Mouse (Mus musculus) neural tube, embryonic 11.5 days (tissue): ENCODE measurements around the gene Sirpa. TPM values are rescaled to one million over a fixed set of nuclear protein-coding genes. Genes with fewer than 3 reads are reported as not detected.
A peak's percentile ranks its signal among the peaks of the same experiment; 100 is the strongest.

Source experiments
- ATAC-seq: fragments of 200-750 bp; cut with Nextera tagmentation; 2 replicates; pipeline ENCODE4 v1.8.0; 2017; ENCODE audit warnings: moderate number of reproducible peaks, mild to moderate bottlenecking, moderate TSS enrichment, moderate library complexity; ENCODE audit not compliant: insufficient read depth, low FRiP score, low TSS enrichment
- DNase-seq: peaks from one replicate; pipeline ENCODE4 v3.0.0-alpha.2; 2015; ENCODE audit warnings: low spot score
- H3K27ac ChIP-seq: fragments of 300-500 bp; sonication (generic); 2 replicates; pipeline ENCODE4 v1.5.1; 2014; ENCODE audit warnings: low read depth, mild to moderate bottlenecking, low read length
- H3K27me3 ChIP-seq: fragments of 300-500 bp; sonication (generic); 2 replicates; pipeline ENCODE4 v1.6.1; 2014; ENCODE audit warnings: mild to moderate bottlenecking, low read length, mixed read lengths; ENCODE audit not compliant: control insufficient read depth, insufficient read depth
- H3K36me3 ChIP-seq: fragments of 300-500 bp; sonication (generic); 2 replicates; pipeline ENCODE4 v1.6.1; 2014; ENCODE audit warnings: mild to moderate bottlenecking, low read length, moderate library complexity, mixed read lengths; ENCODE audit not compliant: control insufficient read depth, insufficient read depth
- H3K4me1 ChIP-seq: fragments of 300-500 bp; sonication (generic); 2 replicates; pipeline ENCODE4 v1.6.1; 2014; ENCODE audit warnings: low read length, mixed read lengths; ENCODE audit not compliant: control insufficient read depth, insufficient read depth
- H3K4me2 ChIP-seq: fragments of 300-500 bp; sonication (generic); 2 replicates; pipeline ENCODE4 v1.6.1; 2014; ENCODE audit warnings: low read depth, mild to moderate bottlenecking, moderate library complexity
- H3K4me3 ChIP-seq: fragments of 300-500 bp; sonication (generic); 2 replicates; pipeline ENCODE4 v1.5.1; 2014; ENCODE audit warnings: low read depth, low read length
- H3K9ac ChIP-seq: fragments of 300-500 bp; sonication (generic); 2 replicates; pipeline ENCODE4 v1.6.1; 2014; ENCODE audit warnings: mild to moderate bottlenecking, low read length
- H3K9me3 ChIP-seq: fragments of 300-500 bp; sonication (generic); 2 replicates; pipeline ENCODE4 v1.6.1; 2016; ENCODE audit warnings: low read length; ENCODE audit not compliant: control insufficient read depth
- WGBS: fragments of 180-500 bp; shearing (Covaris S2); extraction: QIAGEN DNeasy Blood & Tissue Kit; methylation state at CpG from one replicate; pipeline ENCODE4 v1.1.7; 2014; 5-methylcytosine and 5-hydroxymethylcytosine counted together
- polyA plus RNA-seq: library from polyadenylated mRNA; unstranded; fragments of >200 nt; fragmentation: Nextera tagmentation; extraction: Ambion mirVana; gene quantifications from 2 replicates; pipeline ENCODE4 v1.2.1, GENCODE M21; 2014

Sirpa gene
- polyA plus RNA-seq, 1 experiment from 2014 or later: 18.9 TPM

DNA sequence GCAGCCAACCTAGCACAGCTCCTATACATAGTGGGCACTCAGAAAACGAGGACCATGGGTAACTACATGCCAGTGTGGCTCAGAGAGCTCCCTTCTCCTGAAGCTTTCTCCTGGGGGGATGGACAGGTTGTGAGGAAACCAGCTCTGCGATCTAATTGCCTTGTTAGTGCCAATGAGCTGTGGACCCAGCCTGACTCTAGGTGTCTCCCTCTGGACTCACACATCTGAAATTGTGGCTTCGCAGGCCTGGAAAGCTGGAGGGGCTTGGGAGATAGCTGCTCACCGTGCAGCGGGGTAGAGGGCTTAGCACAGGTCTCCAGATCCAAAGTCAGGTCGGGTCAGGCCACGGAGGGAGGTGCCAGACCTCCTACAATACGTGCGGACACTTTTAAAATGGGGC lies 5.5 kb downstream of the Sirpa start:
- Histone ChIP-seq H3K27me3 (no peaks in the 10 kb centered on the region; the same call in 1 of the 2 replicates), H3K36me3 (no peaks in the 10 kb centered on the region), H3K9ac (no peak overlapping the region), H3K9me3 (no peaks in the 10 kb centered on the region), H3K4me2 (no peak overlapping the region), H3K27ac (no peak overlapping the region), H3K4me3 (no peak overlapping the region), H3K4me1 (peaks cover 3% of the 10 kb centered on the region)
- DNase-seq: no peak
- no peak for ATAC-seq
- 74% methylated on average over 9 of the region's 9 CpGs for WGBS

DNA sequence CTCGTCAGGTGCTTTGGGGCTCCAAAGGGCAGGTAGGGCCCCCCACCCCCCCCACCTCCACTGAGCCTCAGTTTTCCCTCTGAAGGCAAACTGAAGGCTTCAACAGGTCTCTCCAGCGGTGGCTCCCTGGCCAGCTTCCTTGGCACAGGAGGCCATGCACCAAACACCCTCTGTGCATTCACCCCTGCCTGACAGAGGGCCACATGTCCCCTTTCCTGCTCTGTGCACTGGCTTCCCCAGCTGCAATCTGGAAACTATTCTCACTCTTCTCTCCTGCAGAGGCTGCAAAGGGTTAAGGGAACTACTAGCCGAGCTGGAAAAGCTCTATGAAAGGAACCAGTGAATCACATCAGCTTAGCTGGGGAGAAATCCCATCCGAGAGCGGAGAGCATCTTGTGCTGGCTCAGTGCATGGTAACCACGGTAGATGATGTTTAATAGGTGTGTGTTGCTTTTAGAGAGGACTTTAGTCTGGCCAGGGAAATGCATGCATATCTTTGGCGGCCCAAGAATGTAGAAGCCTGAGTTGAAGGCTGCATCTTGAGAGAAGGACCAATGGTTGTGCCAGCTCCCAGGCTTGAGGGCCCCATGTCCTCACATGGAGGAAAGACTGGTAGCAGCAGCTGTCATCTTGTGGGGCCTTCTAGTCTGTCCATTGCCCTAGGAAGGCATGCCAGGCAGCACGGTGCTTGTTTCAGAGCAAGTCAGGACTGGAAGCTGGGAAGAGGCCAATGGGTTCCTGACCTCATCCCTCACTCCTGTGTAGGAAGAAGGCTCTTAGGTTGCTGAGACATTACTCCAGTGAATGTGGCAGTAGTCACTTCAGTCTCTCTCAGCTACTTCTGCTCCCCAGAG lies 6.8 kb downstream of the Sirpa start:
- Histone ChIP-seq H3K27ac (no peak overlapping the region), H3K9me3 (no peaks in the 10 kb centered on the region), H3K4me2 (no peak overlapping the region), H3K27me3 (no peaks in the 10 kb centered on the region), H3K36me3 (no peaks in the 10 kb centered on the region), H3K4me3 (no peak overlapping the region), H3K9ac (no peak overlapping the region), H3K4me1 (peaks cover 2% of the 10 kb centered on the region; the same call in 1 of the 2 replicates)
- no peak for ATAC-seq
- DNase-seq: no peak
- WGBS: 76% methylated on average over 8 of the region's 8 CpGs

DNA sequence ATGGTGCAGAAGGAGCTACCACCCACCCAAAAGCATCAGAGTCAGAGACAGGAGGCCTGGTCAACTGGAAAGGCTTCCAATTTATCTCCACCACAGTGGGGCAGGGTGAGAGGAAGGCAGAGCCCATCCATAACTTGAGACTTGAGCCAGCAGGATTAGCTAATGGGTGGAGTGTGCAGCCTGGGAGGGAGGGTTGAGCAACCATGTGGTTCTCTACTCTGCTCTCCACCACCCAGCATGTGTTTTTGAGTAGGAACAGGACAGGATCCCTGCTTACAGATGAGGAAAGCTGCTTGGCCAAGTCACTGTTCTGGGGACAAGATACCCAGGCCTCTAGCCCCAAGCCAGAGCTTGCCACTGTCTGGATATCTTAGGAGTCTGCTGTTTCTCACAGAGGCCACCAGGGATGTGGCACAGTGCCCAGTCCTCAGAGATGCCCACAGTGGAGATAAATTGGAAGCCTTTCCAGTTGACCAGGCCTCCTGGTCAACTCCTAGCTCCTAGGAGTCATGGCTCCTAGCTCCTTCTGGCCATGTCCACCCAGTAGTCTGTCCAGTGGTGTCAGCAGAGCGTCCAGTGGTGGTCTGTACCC lies 8.5 kb downstream of the Sirpa start:
- Histone ChIP-seq H3K36me3 (no peaks in the 10 kb centered on the region), H3K4me2 (no peak overlapping the region), H3K4me3 (no peak overlapping the region), H3K4me1 (peaks cover 2% of the 10 kb centered on the region; the same call in 1 of the 2 replicates), H3K27me3 (no peaks in the 10 kb centered on the region), H3K9me3 (no peaks in the 10 kb centered on the region), H3K9ac (no peak overlapping the region), H3K27ac (no peak overlapping the region)
- no peak for ATAC-seq
- no peak for DNase-seq
- 69% methylated on average over 1 of the region's 1 CpGs for WGBS

DNA sequence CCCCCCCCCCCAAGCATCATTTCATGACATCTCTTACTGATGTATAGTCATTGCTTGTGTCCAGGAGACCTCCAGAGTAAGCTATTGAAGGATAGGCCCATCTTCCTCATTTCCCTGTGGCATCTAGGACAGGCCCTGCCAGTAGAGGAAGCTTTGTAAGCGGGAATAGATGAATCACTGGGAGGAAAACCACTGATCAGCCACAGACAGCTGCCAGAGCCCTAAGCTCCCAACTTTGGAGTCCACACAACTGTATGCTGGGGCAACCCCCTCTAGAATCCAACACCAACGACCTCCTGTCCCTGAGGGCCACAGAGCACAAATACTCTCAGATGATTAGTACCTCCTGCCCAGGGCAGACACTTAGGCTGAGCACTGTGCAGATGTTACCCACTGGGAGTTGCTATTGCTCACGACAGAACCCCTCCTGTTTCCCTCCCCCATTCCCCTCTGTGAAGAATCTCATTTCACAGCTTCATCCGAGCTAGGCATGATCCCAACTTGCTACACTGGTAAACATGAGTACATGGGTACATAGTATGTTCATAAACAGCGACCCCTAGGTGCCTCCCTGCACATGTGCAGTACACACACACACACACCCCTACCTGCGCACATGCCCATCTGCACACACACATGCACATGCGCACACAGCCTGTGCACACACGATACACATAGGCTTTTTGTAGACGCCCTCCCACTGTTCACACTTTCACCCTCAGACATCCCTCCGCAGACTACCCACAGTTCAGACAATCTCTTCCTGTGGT lies 9.4 kb downstream of the Sirpa start:
- Histone ChIP-seq H3K9me3 (no peaks in the 10 kb centered on the region), H3K4me1 (peaks cover 2% of the 10 kb centered on the region; the same call in 1 of the 2 replicates), H3K27ac (no peak overlapping the region), H3K4me2 (no peak overlapping the region), H3K9ac (no peak overlapping the region), H3K4me3 (no peak overlapping the region), H3K27me3 (no peaks in the 10 kb centered on the region), H3K36me3 (no peaks in the 10 kb centered on the region)
- WGBS: 80% methylated on average over 10 of the region's 10 CpGs
- DNase-seq (no peak), ATAC-seq (no peak)

DNA sequence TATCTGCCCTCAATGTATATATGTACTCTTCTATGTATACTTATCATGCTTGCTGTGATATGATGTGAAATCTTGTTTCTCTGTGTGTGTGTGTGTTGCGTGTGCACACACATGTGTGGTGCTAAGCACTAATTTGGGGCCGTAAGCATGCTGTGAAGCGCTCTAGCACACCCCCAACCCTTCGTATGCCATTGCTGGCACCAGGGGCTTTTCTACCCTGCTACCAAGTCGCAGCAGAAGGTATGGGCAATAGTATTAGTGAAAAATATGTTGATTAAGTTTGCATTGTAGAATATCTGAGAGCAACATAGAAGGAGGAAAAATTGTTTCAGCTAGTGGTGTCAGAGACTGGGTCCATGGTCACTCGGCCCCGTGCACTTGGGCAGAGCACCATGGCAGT lies 10.2 kb downstream of the Sirpa start:
- ATAC-seq: no peak
- DNase-seq: no peak
- Histone ChIP-seq H3K36me3 (no peaks in the 10 kb centered on the region), H3K4me1 (peaks cover 2% of the 10 kb centered on the region; the same call in 1 of the 2 replicates), H3K27ac (no peak overlapping the region), H3K27me3 (no peaks in the 10 kb centered on the region), H3K9ac (no peak overlapping the region), H3K4me3 (no peak overlapping the region), H3K9me3 (no peaks in the 10 kb centered on the region), H3K4me2 (no peak overlapping the region)
- 96% methylated on average over 7 of the region's 7 CpGs for WGBS

DNA sequence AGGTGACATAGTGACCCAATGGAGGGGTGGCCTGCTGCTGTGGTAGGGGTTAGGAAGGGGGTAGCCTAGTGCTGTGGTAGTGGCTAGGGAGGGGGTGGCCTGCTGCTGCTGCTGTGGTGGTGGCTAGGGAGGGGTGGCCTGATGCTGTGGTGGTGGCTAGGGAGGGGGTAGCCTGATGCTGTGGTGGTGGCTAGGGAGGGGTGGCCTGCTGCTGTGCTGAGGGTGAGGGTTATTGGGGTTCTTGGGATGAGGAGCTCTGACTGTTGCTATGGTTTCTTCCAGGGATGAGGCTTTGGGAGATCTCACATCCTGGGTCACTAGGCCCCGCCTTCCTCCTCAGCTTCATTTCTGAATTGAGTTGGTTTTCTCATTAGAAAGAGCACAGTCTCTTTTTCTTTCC lies 10.9 kb downstream of the Sirpa start:
- ATAC-seq: peak; percentile 85
- Histone ChIP-seq H3K36me3 (no peaks in the 10 kb centered on the region), H3K4me2 (no peak overlapping the region), H3K4me3 (no peak overlapping the region), H3K27ac (no peak overlapping the region), H3K4me1 (peaks cover 2% of the 10 kb centered on the region; the same call in 1 of the 2 replicates), H3K9ac (no peak overlapping the region), H3K9me3 (no peaks in the 10 kb centered on the region), H3K27me3 (no peaks in the 10 kb centered on the region)
- 89% methylated on average over 1 of the region's 1 CpGs for WGBS
- DNase-seq: no peak

DNA sequence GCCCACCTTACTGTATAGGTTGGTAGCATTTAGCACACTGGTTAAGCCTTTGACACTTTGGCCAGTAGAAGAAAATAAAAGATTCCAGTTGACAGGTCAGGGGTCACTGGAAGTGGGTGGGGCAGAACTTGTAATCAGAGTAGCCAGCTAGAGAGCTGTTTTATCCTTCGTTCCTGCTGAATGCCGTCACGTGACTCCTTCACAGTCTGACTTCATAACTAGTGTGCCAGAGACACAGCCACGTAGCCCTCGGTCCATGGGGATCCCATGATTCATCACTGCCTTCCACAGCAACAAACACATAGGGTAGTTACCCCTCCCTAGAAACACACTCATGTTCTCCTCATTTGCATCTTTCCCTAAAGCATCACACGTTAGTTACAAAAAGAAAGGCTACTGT lies 11.4 kb downstream of the Sirpa start:
- Histone ChIP-seq H3K9me3 (no peaks in the 10 kb centered on the region), H3K4me3 (no peak overlapping the region), H3K36me3 (no peaks in the 10 kb centered on the region), H3K27me3 (no peaks in the 10 kb centered on the region), H3K27ac (no peak overlapping the region), H3K4me2 (no peak overlapping the region), H3K4me1 (peaks cover 2% of the 10 kb centered on the region; the same call in 1 of the 2 replicates), H3K9ac (no peak overlapping the region)
- peak; percentile 27 for DNase-seq
- no peak for ATAC-seq
- WGBS: 19% methylated on average over 6 of the region's 6 CpGs

DNA sequence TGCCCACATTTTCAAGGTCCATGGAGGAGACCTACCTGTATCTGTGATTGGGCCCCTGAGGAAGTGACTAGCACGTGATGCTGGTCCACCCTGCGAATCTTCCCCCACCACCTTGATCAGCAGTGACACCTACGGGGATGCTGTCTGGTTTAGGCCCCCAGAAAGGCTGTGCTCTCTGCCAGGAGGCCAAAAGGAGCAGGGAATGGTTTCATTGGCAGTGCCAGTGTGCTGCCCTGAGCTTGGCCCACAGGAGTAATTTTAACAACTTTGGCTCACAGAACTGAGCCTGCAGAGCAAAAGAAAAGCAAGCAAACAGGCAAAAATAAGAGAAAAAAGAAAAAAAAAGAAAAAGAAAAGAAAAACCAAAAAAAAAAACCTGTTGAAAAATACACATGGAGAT lies 13.2 kb downstream of the Sirpa start:
- DNase-seq (no peak), ATAC-seq (no peak)
- 65% methylated on average over 3 of the region's 3 CpGs for WGBS
- H3K27ac ChIP-seq: no peak overlapping the region
- H3K4me3 ChIP-seq: no peak overlapping the region
- no peak overlapping the region for H3K9ac ChIP-seq
- H3K27me3 ChIP-seq: no peaks in the 10 kb centered on the region
- no peak overlapping the region for H3K4me2 ChIP-seq
- H3K9me3 ChIP-seq: no peaks in the 10 kb centered on the region
- H3K36me3 ChIP-seq: no peaks in the 10 kb centered on the region
- peaks cover 2% of the 10 kb centered on the region; the same call in 1 of the 2 replicates for H3K4me1 ChIP-seq
